In genomic region chr2:161109398-161109821, GRCm38 (mm10) we compare ENCODE assay signal across 8 mouse cellular contexts. TPM values are rescaled to one million over a fixed set of nuclear protein-coding genes. Genes with fewer than 3 reads are reported as not detected.
DNase-seq lines count a peak whose midpoint lies in the region; ATAC-seq and TF ChIP-seq lines count a peak whose summit lies in the region.

No protein-coding gene starts in this region.

- peak overlapping the region; percentile 27; the same call in 1 of the 2 replicates for H3K9ac ChIP-seq in heart, postnatal 0 days (replicated peaks; ENCODE audit: low read depth, low read length)
- H3K9ac ChIP-seq in embryonic facial prominence, embryonic 13.5 days = peak overlapping the region; percentile 74
- peak overlapping the region; percentile 71 for H3K9ac ChIP-seq in limb, embryonic 14.5 days (ENCODE audit: low read depth, low read length, severe bottlenecking)
- H3K9ac ChIP-seq in stomach, embryonic 14.5 days (replicated peaks; ENCODE audit: low read depth, low read length) = peak overlapping the region; percentile 55

- H3K27me3 ChIP-seq in heart, postnatal 0 days (ENCODE audit: control insufficient read depth, insufficient read depth, low read length) = no peaks in the 10 kb centered on the region
- H3K27me3 ChIP-seq in E14TG2a.4 (ENCODE audit: insufficient read depth, low read length) = no peaks in the 10 kb centered on the region
- no peaks in the 10 kb centered on the region for H3K27me3 ChIP-seq in embryonic facial prominence, embryonic 13.5 days
- no peaks in the 10 kb centered on the region for H3K27me3 ChIP-seq in limb, embryonic 14.5 days (ENCODE audit: control insufficient read depth, insufficient read depth, low read length)
- H3K27me3 ChIP-seq in stomach, embryonic 14.5 days (ENCODE audit: control insufficient read depth, insufficient read depth, low read length) = no peaks in the 10 kb centered on the region

- H3K9me3 ChIP-seq in heart, postnatal 0 days (replicated peaks; ENCODE audit: control insufficient read depth, low read length) = no peaks in the 10 kb centered on the region
- H3K9me3 ChIP-seq in E14TG2a.4 (ENCODE audit: low read length) = no peaks in the 10 kb centered on the region
- no peaks in the 10 kb centered on the region for H3K9me3 ChIP-seq in embryonic facial prominence, embryonic 13.5 days
- no peaks in the 10 kb centered on the region for H3K9me3 ChIP-seq in limb, embryonic 14.5 days (ENCODE audit: control insufficient read depth, low read length)
- no peaks in the 10 kb centered on the region for H3K9me3 ChIP-seq in stomach, embryonic 14.5 days (ENCODE audit: control insufficient read depth, low read depth, low read length)

- TF ChIP-seq POLR2A in limb, embryonic 14.5 days (IDR thresholded peaks at IDR 0.05; ENCODE audit: borderline replicate concordance, extremely low read depth, insufficient read depth, insufficient read length) = no peak

- no peaks in the 10 kb centered on the region for H3K36me3 ChIP-seq in heart, postnatal 0 days (replicated peaks; ENCODE audit: control insufficient read depth, insufficient read depth, low read length)
- no peaks in the 10 kb centered on the region for H3K36me3 ChIP-seq in E14TG2a.4 (ENCODE audit: insufficient read depth, low read length)
- 0 out of 2 replicates have a peak, but pooled peaks cover 3% of the 10 kb centered on the region for H3K36me3 ChIP-seq in embryonic facial prominence, embryonic 13.5 days
- no peaks in the 10 kb centered on the region for H3K36me3 ChIP-seq in limb, embryonic 14.5 days (ENCODE audit: control insufficient read depth, insufficient read depth, low read length)
- H3K36me3 ChIP-seq in stomach, embryonic 14.5 days (ENCODE audit: control insufficient read depth, insufficient read depth, low read length) = no peaks in the 10 kb centered on the region

- H3K27ac ChIP-seq in heart, postnatal 0 days (ENCODE audit: low read depth) = 0 out of 2 replicates have a peak overlapping the region, but pooled peaks have one; percentile 13
- peak overlapping the region; percentile 71 for H3K27ac ChIP-seq in embryonic facial prominence, embryonic 13.5 days
- no peak overlapping the region; the same call in 1 of the 2 replicates for H3K27ac ChIP-seq in limb, embryonic 14.5 days (replicated peaks; ENCODE audit: low read depth, low read length)
- peak overlapping the region; percentile 61; the same call in 1 of the 2 replicates for H3K27ac ChIP-seq in stomach, embryonic 14.5 days (ENCODE audit: low read length)

- TF ChIP-seq EP300 in heart, postnatal 0 days (IDR thresholded peaks at IDR 0.05; ENCODE audit: low read depth) = no peak

- WGBS in heart, postnatal 0 days = 1% methylated on average over 26 of the region's 26 CpGs
- under 1% methylated on average over 26 of the region's 26 CpGs for WGBS in embryonic facial prominence, embryonic 13.5 days
- 1% methylated on average over 19 of the region's 26 CpGs for WGBS in limb, embryonic 14.5 days
- under 1% methylated on average over 26 of the region's 26 CpGs for WGBS in stomach, embryonic 14.5 days

- no peak for DNase-seq in heart, postnatal 0 days (ENCODE audit: low spot score)
- no peak for DNase-seq in heart, postnatal 4 days
- peak; percentile 10 for DNase-seq in limb, embryonic 14.5 days (ENCODE audit: low spot score)
- DNase-seq in spleen, postnatal 10 days (ENCODE audit: low spot score in 2 of 2) = no peak
- no peak for DNase-seq in layer of hippocampus, postnatal 14 days (ENCODE audit: low spot score in 2 of 2)

- no peak for TF ChIP-seq CTCF in heart, postnatal 0 days (IDR thresholded peaks at IDR 0.05; ENCODE audit: low read depth)
- no peak for TF ChIP-seq CTCF in E14TG2a.4 (conservative IDR thresholded peaks at IDR 0.05; ENCODE audit: low read length)

- H3K4me1 ChIP-seq in heart, postnatal 0 days (ENCODE audit: control insufficient read depth, insufficient read depth) = peaks cover 14% of the 10 kb centered on the region
- H3K4me1 ChIP-seq in E14TG2a.4 (replicated peaks; ENCODE audit: low read depth, low read length) = peaks cover 42% of the 10 kb centered on the region
- peaks cover 29% of the 10 kb centered on the region for H3K4me1 ChIP-seq in embryonic facial prominence, embryonic 13.5 days
- H3K4me1 ChIP-seq in limb, embryonic 14.5 days (ENCODE audit: control insufficient read depth, insufficient read depth, low read length) = peaks cover 19% of the 10 kb centered on the region
- H3K4me1 ChIP-seq in stomach, embryonic 14.5 days (ENCODE audit: control insufficient read depth, insufficient read depth, low read length) = peaks cover 11% of the 10 kb centered on the region; the same call in 1 of the 2 replicates

- peak overlapping the region; percentile 82 for H3K4me3 ChIP-seq in heart, postnatal 0 days (ENCODE audit: low read depth, low read length)
- peak overlapping the region; percentile 80 for H3K4me3 ChIP-seq in E14TG2a.4 (replicated peaks; ENCODE audit: low read length)
- H3K4me3 ChIP-seq in embryonic facial prominence, embryonic 13.5 days = peak overlapping the region; percentile 96
- H3K4me3 ChIP-seq in limb, embryonic 14.5 days (replicated peaks; ENCODE audit: low read length) = peak overlapping the region; percentile 99
- peak overlapping the region; percentile 96 for H3K4me3 ChIP-seq in stomach, embryonic 14.5 days (ENCODE audit: low read depth, low read length)

- H3K4me2 ChIP-seq in heart, postnatal 0 days (ENCODE audit: low read depth, low read length) = peak overlapping the region; percentile 83
- peak overlapping the region; percentile 74 for H3K4me2 ChIP-seq in embryonic facial prominence, embryonic 13.5 days
- peak overlapping the region; percentile 89 for H3K4me2 ChIP-seq in limb, embryonic 14.5 days (replicated peaks; ENCODE audit: low read depth, low read length, severe bottlenecking)
- H3K4me2 ChIP-seq in stomach, embryonic 14.5 days (replicated peaks; ENCODE audit: low read depth, low read length) = peak overlapping the region; percentile 63

- ATAC-seq in heart, postnatal 0 days (ENCODE audit: insufficient read depth, low read depth) = peak; percentile 7; the same call in 1 of the 2 replicates
- ATAC-seq in embryonic facial prominence, embryonic 13.5 days (ENCODE audit: insufficient number of reproducible peaks, insufficient read depth, low FRiP score, low TSS enrichment, low read depth) = no peak
- no peak; the same call in 1 of the 2 replicates for ATAC-seq in limb, embryonic 14.5 days (ENCODE audit: low FRiP score, low read depth)
- peak; percentile 5; the same call in 1 of the 2 replicates for ATAC-seq in stomach, embryonic 14.5 days (ENCODE audit: insufficient number of reproducible peaks, insufficient read depth, low FRiP score, low read depth)

RNA-seq across cellular contexts. Expression of gene Chd6, which starts 0.5 kb away (rescaled TPM):
- 37.7 and 68.9 TPM in 2 replicates for total RNA-seq in heart, postnatal 0 days (2014; rRNA removed; ENCODE audit: low replicate concordance)
- polyA plus RNA-seq in heart, postnatal 0 days (2015; fragmentation: Nextera tagmentation; extraction: Ambion mirVana) = 13.8 and 14.5 TPM in 2 replicates
- 10 to 100 TPM; 58.2 to 59.6 TPM for total RNA-seq in heart, postnatal 4 days (2021)
- 49.9 and 50.1 TPM in 2 replicates for polyA plus RNA-seq in embryonic facial prominence, embryonic 13.5 days (2015; fragmentation: Nextera tagmentation; extraction: Ambion mirVana)
- polyA plus RNA-seq in limb, embryonic 14.5 days (2012; rRNA removed) = 28.9 and 29.3 TPM in 2 replicates
- polyA plus RNA-seq in limb, embryonic 14.5 days (2014; fragmentation: Nextera tagmentation; extraction: Ambion mirVana) = 27.5 and 35.0 TPM in 2 replicates
- polyA plus RNA-seq in stomach, embryonic 14.5 days (2014; fragmentation: Nextera tagmentation; extraction: Ambion mirVana) = 44.9 and 52.2 TPM in 2 replicates
- 10 to 100 TPM; 56.7 to 68.5 TPM for total RNA-seq in layer of hippocampus, postnatal 14 days (2021)

Comparison
In these comparisons a context has a peak if more than half of its experiments do, and no peak if none do; other contexts are left out.
1. ATAC-seq: peak in heart, postnatal 0 days (single experiment) and stomach, embryonic 14.5 days (single experiment); none in embryonic facial prominence, embryonic 13.5 days (single experiment) and limb, embryonic 14.5 days (single experiment).
2. Peak in every context shown above with its lines, with median percentiles within 50 percentile points of each other: H3K4me2 ChIP-seq, H3K4me3 ChIP-seq and H3K9ac ChIP-seq.